Mouse (Mus musculus) E14TG2a.4 (cell line): ENCODE results near the gene Tyk2.

Source experiments
- H3K27me3 ChIP-seq: 2 replicates; pipeline ENCODE4 v1.6.1; 2014; ENCODE audit warnings: low read length, control low read depth; ENCODE audit not compliant: insufficient read depth
- H3K36me3 ChIP-seq: 2 replicates; pipeline ENCODE4 v1.6.1; 2014; ENCODE audit warnings: low read length, control low read depth; ENCODE audit not compliant: insufficient read depth
- H3K4me1 ChIP-seq: replicated peaks from 2 replicates; pipeline ENCODE4 v1.6.1; 2014; ENCODE audit warnings: low read depth, low read length, control low read depth
- H3K4me3 ChIP-seq: replicated peaks from 2 replicates; pipeline ENCODE4 v1.5.1; 2014; ENCODE audit warnings: mild to moderate bottlenecking, low read length
- H3K9me3 ChIP-seq: 2 replicates; pipeline ENCODE4 v1.6.1; 2014; ENCODE audit warnings: low read length, control low read depth
- CTCF ChIP-seq: conservative IDR thresholded peaks from 2 replicates; pipeline ENCODE4 v1.5.1; 2014; ENCODE audit warnings: low read length
- NANOG ChIP-seq: IDR thresholded peaks from 2 replicates; pipeline ENCODE4 v1.6.1; 2014; ENCODE audit warnings: borderline replicate concordance, low read length, mixed read lengths
- POU5F1 ChIP-seq: IDR thresholded peaks from 2 replicates; pipeline ENCODE4 v1.6.1; 2014; ENCODE audit warnings: low read length, borderline replicate concordance

Tyk2 gene

DNA sequence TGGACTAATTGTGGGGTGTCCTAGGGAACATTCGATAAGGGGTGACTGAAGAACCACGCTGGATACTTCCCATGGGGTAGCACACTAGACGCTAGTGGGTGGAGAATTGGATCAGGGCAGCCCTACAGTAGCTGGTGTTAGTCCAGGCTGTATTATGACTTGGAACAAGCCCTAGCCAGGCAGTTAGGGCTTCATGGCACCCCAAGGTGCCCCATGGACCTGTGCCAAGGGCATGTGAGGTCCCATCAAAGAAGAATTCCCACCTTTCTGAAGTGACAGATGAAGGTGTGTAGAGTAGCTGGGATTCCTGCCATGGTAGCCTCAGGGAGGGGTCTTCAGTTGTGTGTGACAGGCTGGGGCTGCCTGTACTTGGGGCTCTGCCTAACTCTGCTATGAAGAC is 35.5 kb upstream of the Tyk2 start:
- peak overlapping the region; percentile 92 for H3K4me3 ChIP-seq
- no peaks in the 10 kb centered on the region for H3K9me3 ChIP-seq
- peaks cover 56% of the 10 kb centered on the region for H3K27me3 ChIP-seq
- H3K4me1 ChIP-seq, result peaks cover 44% of the 10 kb centered on the region
- H3K36me3 ChIP-seq, result no peaks in the 10 kb centered on the region
- no peak; the same call in 1 of the 2 replicates for TF ChIP-seq CTCF

DNA sequence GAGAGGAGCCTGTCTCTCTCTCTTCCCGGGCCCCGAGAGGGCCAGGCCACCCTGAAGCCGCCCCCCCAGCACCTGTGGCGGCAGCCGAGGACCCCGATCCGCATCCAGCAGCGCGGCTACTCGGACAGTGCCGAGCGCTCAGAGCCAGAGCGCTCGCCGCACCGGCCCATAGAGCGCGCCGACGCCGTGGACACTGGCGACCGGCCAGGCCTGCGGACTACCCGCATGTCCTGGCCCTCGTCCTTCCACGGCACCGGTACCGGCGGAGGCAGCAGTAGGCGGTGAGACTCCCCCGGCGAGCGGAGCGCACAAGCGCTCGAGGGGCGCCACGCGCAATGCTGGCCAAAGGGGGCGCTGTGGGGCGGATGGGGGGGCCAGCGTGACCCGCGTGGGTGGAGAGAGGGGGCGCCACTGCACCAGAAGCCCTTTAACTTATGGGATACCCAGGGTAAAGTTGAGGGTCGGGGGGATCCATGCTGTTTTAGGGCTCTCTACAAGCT is 35.0 kb upstream of the Tyk2 start:
- H3K36me3 ChIP-seq, result no peaks in the 10 kb centered on the region
- peak overlapping the region; percentile 92 for H3K4me3 ChIP-seq
- H3K9me3 ChIP-seq, result no peaks in the 10 kb centered on the region
- TF ChIP-seq POU5F1 (no peak), CTCF (no peak), NANOG (no peak)
- peaks cover 45% of the 10 kb centered on the region for H3K4me1 ChIP-seq
- peaks cover 56% of the 10 kb centered on the region for H3K27me3 ChIP-seq

DNA sequence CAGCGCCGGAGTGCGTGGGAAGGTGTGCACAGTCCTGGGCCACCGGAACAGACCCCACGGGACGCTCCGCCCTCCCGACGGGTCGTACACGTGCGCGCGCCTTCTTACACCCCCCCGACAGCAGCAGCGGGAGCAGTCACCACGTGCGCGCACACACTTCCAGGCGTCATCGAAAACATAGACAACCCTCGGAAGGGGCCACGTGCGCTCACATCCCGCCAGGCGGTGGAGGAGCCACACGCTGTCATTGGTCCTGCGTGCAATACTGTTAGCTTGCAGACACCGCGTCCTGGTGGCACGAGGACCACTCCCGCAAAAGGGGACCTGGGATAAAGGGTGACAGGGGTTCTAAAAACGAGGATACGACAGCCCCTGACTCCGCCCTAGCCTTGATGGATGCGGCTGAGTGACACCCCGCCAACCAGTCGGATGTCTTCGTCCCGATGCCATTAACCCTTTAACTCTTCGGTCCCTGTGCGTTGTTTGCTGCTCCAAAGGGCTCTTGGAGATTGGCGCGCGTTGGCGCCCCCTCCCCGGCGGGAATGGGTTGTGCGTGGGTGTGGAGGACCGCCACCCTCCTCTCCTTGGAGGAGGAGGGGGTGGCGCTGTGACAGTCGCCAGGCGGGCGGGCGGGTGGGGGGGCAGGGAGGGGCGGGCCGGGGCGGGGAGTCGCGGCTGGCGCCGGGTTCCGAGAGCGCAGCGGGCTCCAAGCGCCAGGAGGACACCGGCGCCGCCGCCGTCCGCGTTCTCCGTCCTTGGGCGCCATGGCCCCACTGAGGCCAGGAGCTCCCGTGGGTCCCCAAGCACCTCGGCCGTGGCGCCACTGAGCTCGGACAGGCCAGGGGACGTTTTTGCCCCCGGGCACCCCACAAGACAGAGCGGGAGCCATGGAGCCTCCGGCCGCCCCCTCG is 34.3 kb upstream of the Tyk2 start, which contains the start of gene Pde4a:
Pde4a (plus strand) TSS at position 674 of the 911 bp plus-strand sequence.
- no peak for TF ChIP-seq POU5F1
- no peak for TF ChIP-seq CTCF
- TF ChIP-seq NANOG, result no peak

GRCm38 (mm10) chr9:21164072-21164471 is 33.0 kb upstream of the Tyk2 start:
- Histone ChIP-seq H3K4me3 (peak overlapping the region; percentile 64), H3K27me3 (peaks cover 56% of the 10 kb centered on the region), H3K9me3 (no peaks in the 10 kb centered on the region), H3K36me3 (no peaks in the 10 kb centered on the region), H3K4me1 (peaks cover 58% of the 10 kb centered on the region)
- TF ChIP-seq CTCF, result no peak
- TF ChIP-seq POU5F1, result no peak
- no peak for TF ChIP-seq NANOG

More for the DNA sequence above, 34.3 kb upstream of the Tyk2 start, which contains the start of gene Pde4a:
- Histone ChIP-seq H3K4me1 (peaks cover 52% of the 10 kb centered on the region), H3K36me3 (no peaks in the 10 kb centered on the region), H3K9me3 (no peaks in the 10 kb centered on the region), H3K27me3 (peaks cover 56% of the 10 kb centered on the region), H3K4me3 (peak within 1 kb of the TSS; percentile 92)

DNA sequence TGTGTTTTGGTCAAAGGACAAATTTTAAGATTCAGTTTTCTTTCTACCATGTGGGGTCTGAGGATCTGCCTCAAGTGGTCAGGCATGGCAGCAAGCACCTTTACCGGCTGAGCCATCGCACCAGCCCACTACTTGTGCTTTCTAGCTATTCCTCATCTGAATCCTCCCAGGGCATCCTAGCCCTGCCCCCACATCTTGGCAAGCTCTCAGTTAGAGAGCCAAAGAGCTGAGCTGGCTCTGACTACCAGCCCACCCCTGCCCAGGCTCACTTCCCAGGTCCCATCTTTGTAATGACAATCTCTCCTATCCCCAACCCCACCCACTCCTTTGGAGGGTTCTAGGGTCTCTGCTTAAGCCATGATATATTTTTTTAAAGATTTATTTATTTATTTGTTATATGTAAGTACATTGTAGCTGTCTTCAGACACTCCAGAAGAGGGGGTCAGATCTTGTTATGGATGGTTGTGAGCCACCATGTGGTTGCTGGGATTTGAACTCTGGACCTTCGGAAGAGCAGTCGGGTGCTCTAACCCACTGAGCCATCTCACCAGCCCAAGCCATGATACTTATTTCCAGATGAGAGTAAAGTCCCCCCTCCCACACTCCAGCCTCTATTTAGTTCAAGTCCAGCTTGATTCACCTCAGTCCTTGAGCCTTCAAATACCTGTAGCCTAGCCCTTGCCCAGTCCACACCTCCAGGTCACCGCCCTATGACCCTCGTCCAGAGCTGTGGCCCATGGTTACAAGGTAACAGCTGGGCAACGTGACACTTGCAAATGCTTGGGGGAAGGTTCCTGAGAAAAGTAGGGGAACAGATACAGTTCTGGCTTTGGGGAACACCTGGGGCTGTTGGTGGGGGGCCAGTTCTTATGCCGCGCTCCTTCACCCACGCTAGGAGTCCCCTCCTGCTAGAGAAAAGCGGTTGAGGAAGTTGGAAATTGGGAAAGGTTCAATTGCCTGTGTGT is 32.3 kb upstream of the Tyk2 start:
- H3K9me3 ChIP-seq, result no peaks in the 10 kb centered on the region
- TF ChIP-seq CTCF, result no peak
- H3K4me1 ChIP-seq, result peaks cover 53% of the 10 kb centered on the region
- peak overlapping the region; percentile 64 for H3K4me3 ChIP-seq
- peaks cover 56% of the 10 kb centered on the region for H3K27me3 ChIP-seq
- H3K36me3 ChIP-seq, result no peaks in the 10 kb centered on the region

GRCm38 (mm10) chr9:21161209-21161909 is 30.3 kb upstream of the Tyk2 start:
- TF ChIP-seq POU5F1 (no peak), CTCF (peak; percentile 73)
- H3K36me3 ChIP-seq, result no peaks in the 10 kb centered on the region
- no peaks in the 10 kb centered on the region for H3K9me3 ChIP-seq

DNA sequence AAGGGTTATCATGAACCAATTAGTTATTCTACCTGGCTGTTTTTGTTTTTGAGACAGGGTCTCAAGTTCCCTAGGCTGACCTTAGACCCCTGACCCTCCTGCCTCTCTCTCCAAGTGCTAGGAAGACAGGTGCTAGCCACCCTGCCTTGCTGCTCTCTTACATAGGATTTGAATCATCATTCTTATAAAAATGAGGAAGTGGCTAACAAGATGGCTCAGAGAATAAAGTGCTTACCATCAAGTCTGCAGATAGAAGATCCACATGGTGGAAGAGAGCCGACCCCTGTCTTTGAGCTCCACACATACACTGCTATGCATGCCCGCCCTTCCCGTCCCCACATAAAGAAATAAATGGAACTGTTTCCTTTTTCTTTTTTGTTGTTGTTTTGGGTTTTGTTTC is 23.7 kb upstream of the Tyk2 start:
- Histone ChIP-seq H3K36me3 (no peaks in the 10 kb centered on the region), H3K4me3 (no peak overlapping the region), H3K27me3 (no peaks in the 10 kb centered on the region), H3K4me1 (peaks cover 33% of the 10 kb centered on the region), H3K9me3 (no peaks in the 10 kb centered on the region)
- TF ChIP-seq CTCF, result no peak
- TF ChIP-seq POU5F1, result no peak
- TF ChIP-seq NANOG, result no peak

More at GRCm38 (mm10) chr9:21161209-21161909, 30.3 kb upstream of the Tyk2 start:
- peaks cover 42% of the 10 kb centered on the region for H3K4me1 ChIP-seq
- peaks cover 39% of the 10 kb centered on the region for H3K27me3 ChIP-seq
- peak overlapping the region; percentile 87 for H3K4me3 ChIP-seq

GRCm38 (mm10) chr9:21153833-21154232 is 22.8 kb upstream of the Tyk2 start:
- no peaks in the 10 kb centered on the region for H3K27me3 ChIP-seq
- no peaks in the 10 kb centered on the region for H3K36me3 ChIP-seq
- peaks cover 31% of the 10 kb centered on the region for H3K4me1 ChIP-seq
- TF ChIP-seq NANOG (no peak), POU5F1 (no peak), CTCF (no peak)
- H3K9me3 ChIP-seq, result no peaks in the 10 kb centered on the region
- H3K4me3 ChIP-seq, result peak overlapping the region; percentile 61
